Mouse (Mus musculus) liver, postnatal 0 days (tissue): Measurements from ENCODE around the gene Slpi.

Experiments used
- CTCF ChIP-seq: sonication (generic); IDR thresholded peaks from 2 replicates; pipeline ENCODE4 v1.5.1; 2016; ENCODE audit warnings: antibody characterized with exemption, low read depth
- EP300 ChIP-seq: IDR thresholded peaks from 2 replicates; pipeline ENCODE4 v1.6.1; 2016; ENCODE audit warnings: antibody characterized with exemption, low read depth, mild to moderate bottlenecking

DNA sequence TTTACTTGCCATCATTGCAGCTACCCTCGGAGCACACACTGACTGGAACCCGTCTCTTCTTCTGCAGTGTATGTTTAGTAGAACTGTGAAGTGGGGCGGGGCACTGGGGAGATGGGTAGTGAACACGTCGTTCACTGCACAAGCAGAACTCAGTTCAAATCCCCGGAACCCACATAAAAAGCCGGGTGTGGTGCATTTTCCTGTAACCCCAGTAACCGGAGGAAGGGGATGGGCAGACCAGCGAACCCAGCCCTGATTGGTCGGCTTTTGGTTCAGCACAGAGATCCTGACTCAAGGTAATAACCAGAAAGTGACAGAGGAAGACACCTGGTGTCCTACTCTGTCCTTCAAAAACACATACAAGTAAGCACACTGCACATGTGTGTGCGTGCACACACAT, 35.5 kb downstream of the Slpi start:
- no peak for TF ChIP-seq CTCF
- no peak for TF ChIP-seq EP300
